Mouse (Mus musculus) forebrain, embryonic 13.5 days (tissue): ENCODE data around the gene Tm4sf5. TPM values are rescaled to one million over a fixed set of nuclear protein-coding genes. Genes with fewer than 3 reads are reported as not detected.

ENCODE experiments used
- polyA plus RNA-seq: library from polyadenylated mRNA; unstranded; fragments of >200 nt; fragmentation: Nextera tagmentation; extraction: Ambion mirVana; gene quantifications from 2 replicates; pipeline ENCODE4 v1.2.1, GENCODE M21; 2015

Gene Tm4sf5
- polyA plus RNA-seq, 1 experiment from 2014 or later = 0.17 TPM

Other genes with a start within 250 kb of the Tm4sf5 start
- gene Alox12, start 249.9 kb upstream of the Tm4sf5 start, polyA plus RNA-seq = 0.74 and 1.0 TPM in 2 replicates
- gene Alox12e, start 182.6 kb upstream of the Tm4sf5 start, polyA plus RNA-seq = not detected in 2 replicates
- 0.15 TPM in 1 of 2 replicates, not detected in the other for gene Alox15, start 153.2 kb upstream of the Tm4sf5 start, polyA plus RNA-seq
- 32.0 and 36.3 TPM in 2 replicates for gene Pelp1, start 95.2 kb upstream of the Tm4sf5 start, polyA plus RNA-seq
- gene Arrb2, start 72.6 kb upstream of the Tm4sf5 start, polyA plus RNA-seq = 33.0 and 33.2 TPM in 2 replicates
- 36.6 and 40.8 TPM in 2 replicates for gene Med11, start 53.3 kb upstream of the Tm4sf5 start, polyA plus RNA-seq
- gene Zmynd15, start 45.8 kb upstream of the Tm4sf5 start, polyA plus RNA-seq = 0.37 and 0.58 TPM in 2 replicates
- gene Cxcl16, start 45.3 kb upstream of the Tm4sf5 start, polyA plus RNA-seq = 0.71 and 0.83 TPM in 2 replicates
- gene Vmo1, start 9.4 kb downstream of the Tm4sf5 start, polyA plus RNA-seq = 0.57 TPM in 1 of 2 replicates, not detected in the other
- gene Gltpd2, start 14.0 kb downstream of the Tm4sf5 start, polyA plus RNA-seq = not detected in 2 replicates
- gene Psmb6, start 20.1 kb downstream of the Tm4sf5 start, polyA plus RNA-seq = 912 and 933 TPM in 2 replicates
- not detected in 2 replicates for gene Gm40193, start 27.7 kb downstream of the Tm4sf5 start, polyA plus RNA-seq
- gene Pld2, start 34.8 kb downstream of the Tm4sf5 start, polyA plus RNA-seq = 2.9 and 4.6 TPM in 2 replicates
- 10.6 and 11.2 TPM in 2 replicates for gene Mink1, start 57.6 kb downstream of the Tm4sf5 start, polyA plus RNA-seq
- not detected in 2 replicates for gene 4930544D05Rik, start 110.6 kb downstream of the Tm4sf5 start, polyA plus RNA-seq
- not detected in 2 replicates for gene Chrne, start 114.0 kb downstream of the Tm4sf5 start, polyA plus RNA-seq
- gene Gp1ba, start 133.9 kb downstream of the Tm4sf5 start, polyA plus RNA-seq = 0.15 and 0.30 TPM in 2 replicates
- 108 and 119 TPM in 2 replicates for gene Rnf167, start 142.0 kb downstream of the Tm4sf5 start, polyA plus RNA-seq
- gene Slc25a11, start 142.2 kb downstream of the Tm4sf5 start, polyA plus RNA-seq = 156 and 165 TPM in 2 replicates
- gene Pfn1, start 149.4 kb downstream of the Tm4sf5 start, polyA plus RNA-seq = 919 and 977 TPM in 2 replicates
- 7.1 and 7.4 TPM in 2 replicates for gene Eno3, start 152.0 kb downstream of the Tm4sf5 start, polyA plus RNA-seq
- gene Spag7, start 164.2 kb downstream of the Tm4sf5 start, polyA plus RNA-seq = 173 and 177 TPM in 2 replicates
- gene Camta2, start 182.9 kb downstream of the Tm4sf5 start, polyA plus RNA-seq = 11.9 and 13.9 TPM in 2 replicates
- gene Inca1, start 194.9 kb downstream of the Tm4sf5 start, polyA plus RNA-seq = 0.87 and 0.89 TPM in 2 replicates
- gene Kif1c, start 195.3 kb downstream of the Tm4sf5 start, polyA plus RNA-seq = 1.3 and 1.5 TPM in 2 replicates